Mouse (Mus musculus): ENCODE data around the gene Ppfia2. TPM values are rescaled to one million over a fixed set of nuclear protein-coding genes. Genes with fewer than 3 reads are reported as not detected.

The Ppfia2 gene
- polyA plus RNA-seq, 1 experiment = 34.3 TPM

DNA sequence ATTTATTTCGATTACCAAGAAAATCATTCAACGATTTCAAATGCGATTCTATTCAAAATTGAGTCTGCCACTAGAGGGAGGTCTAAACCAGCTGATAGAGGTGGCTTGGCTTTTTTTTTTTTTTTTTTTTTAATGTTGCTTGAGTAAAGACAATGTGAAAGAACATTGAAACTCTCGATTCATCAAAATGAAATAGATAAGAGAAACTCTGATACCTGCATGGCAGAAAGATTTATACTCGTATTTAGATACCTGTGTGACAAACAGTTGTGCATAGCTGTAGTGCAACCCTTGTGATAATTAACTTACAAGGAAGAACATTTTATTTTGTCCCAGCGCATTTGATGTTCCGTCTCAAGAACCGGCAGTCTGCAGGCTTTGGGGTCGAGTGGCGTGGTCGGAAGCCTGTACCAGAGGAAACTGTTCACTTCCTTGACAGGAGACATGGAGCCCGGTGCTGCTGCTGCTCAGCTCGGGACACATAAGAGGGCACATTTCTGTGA is 462.5 kb downstream of the Ppfia2 start:
- Histone ChIP-seq H3K27ac (ENCODE audit: insufficient read depth, low read length) (no peak overlapping the region), H3K4me3 (ENCODE audit: insufficient read depth, low read length) (no peak overlapping the region), H3K4me1 (ENCODE audit: control insufficient read depth, insufficient read depth, low read length) (no peaks in the 10 kb centered on the region; the same call in 1 of the 2 replicates)
- TF ChIP-seq CTCF (IDR thresholded peaks at IDR 0.05; ENCODE audit: extremely low read depth, insufficient read depth, low read length) (no peak), POLR2A (IDR thresholded peaks at IDR 0.05; ENCODE audit: extremely low read depth, insufficient read depth, low read length) (no peak)

DNA sequence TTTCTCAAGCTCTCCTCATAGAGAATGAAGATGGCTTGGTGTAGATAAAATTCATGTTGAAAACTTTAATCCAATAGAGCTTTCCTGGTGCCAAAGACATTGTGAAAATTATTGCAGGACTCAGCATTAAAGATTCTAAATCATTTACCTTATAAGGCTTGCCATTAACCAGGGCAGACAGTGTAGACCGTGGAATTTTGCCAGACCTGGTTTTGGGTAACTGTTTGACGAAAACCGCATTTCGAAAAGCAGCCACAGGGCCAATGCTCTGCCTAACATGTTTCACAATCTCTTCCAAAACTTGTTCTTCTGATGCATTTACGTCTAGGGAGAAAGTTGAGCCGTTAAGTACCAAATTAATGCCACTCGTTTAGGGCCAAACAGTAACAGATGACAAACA is 466.9 kb downstream of the Ppfia2 start:
- TF ChIP-seq CTCF (IDR thresholded peaks at IDR 0.05; ENCODE audit: extremely low read depth, insufficient read depth, low read length) (no peak), POLR2A (IDR thresholded peaks at IDR 0.05; ENCODE audit: extremely low read depth, insufficient read depth, low read length) (no peak)

GRCm38 (mm10) chr10:106938851-106939250 is 468.7 kb downstream of the Ppfia2 start:
- Histone ChIP-seq H3K27ac (ENCODE audit: insufficient read depth, low read length) (no peak overlapping the region), H3K4me3 (ENCODE audit: insufficient read depth, low read length) (no peak overlapping the region), H3K4me1 (ENCODE audit: control insufficient read depth, insufficient read depth, low read length) (no peaks in the 10 kb centered on the region)
- TF ChIP-seq CTCF (IDR thresholded peaks at IDR 0.05; ENCODE audit: extremely low read depth, insufficient read depth, low read length) = no peak
- TF ChIP-seq POLR2A (IDR thresholded peaks at IDR 0.05; ENCODE audit: extremely low read depth, insufficient read depth, low read length) = no peak

More for the DNA sequence above, 466.9 kb downstream of the Ppfia2 start:
- Histone ChIP-seq H3K27ac (ENCODE audit: insufficient read depth, low read length) (no peak overlapping the region), H3K4me3 (ENCODE audit: insufficient read depth, low read length) (no peak overlapping the region), H3K4me1 (ENCODE audit: control insufficient read depth, insufficient read depth, low read length) (no peaks in the 10 kb centered on the region)

- Histone ChIP-seq H3K4me1 (ENCODE audit: control insufficient read depth, insufficient read depth, low read length) (no peaks in the 10 kb centered on the region), H3K27ac (ENCODE audit: insufficient read depth, low read length) (no peak overlapping the region), H3K4me3 (ENCODE audit: insufficient read depth, low read length) (no peak overlapping the region)
- TF ChIP-seq CTCF (IDR thresholded peaks at IDR 0.05; ENCODE audit: extremely low read depth, insufficient read depth, low read length) (no peak), POLR2A (IDR thresholded peaks at IDR 0.05; ENCODE audit: extremely low read depth, insufficient read depth, low read length) (no peak)
These were observed 469.3 kb downstream of the Ppfia2 start for GRCm38 (mm10) chr10:106939441-106939840.

GRCm38 (mm10) chr10:106941380-106941779 is 471.2 kb downstream of the Ppfia2 start:
- TF ChIP-seq CTCF (IDR thresholded peaks at IDR 0.05; ENCODE audit: extremely low read depth, insufficient read depth, low read length) (no peak), POLR2A (IDR thresholded peaks at IDR 0.05; ENCODE audit: extremely low read depth, insufficient read depth, low read length) (no peak)
- H3K27ac ChIP-seq (ENCODE audit: insufficient read depth, low read length) = no peak overlapping the region
- H3K4me1 ChIP-seq (ENCODE audit: control insufficient read depth, insufficient read depth, low read length) = no peaks in the 10 kb centered on the region
- H3K4me3 ChIP-seq (ENCODE audit: insufficient read depth, low read length) = no peak overlapping the region

- no peaks in the 10 kb centered on the region for H3K4me1 ChIP-seq (ENCODE audit: control insufficient read depth, insufficient read depth, low read length)
- no peak for TF ChIP-seq POLR2A (IDR thresholded peaks at IDR 0.05; ENCODE audit: extremely low read depth, insufficient read depth, low read length)
- TF ChIP-seq CTCF (IDR thresholded peaks at IDR 0.05; ENCODE audit: extremely low read depth, insufficient read depth, low read length) = no peak
- H3K4me3 ChIP-seq (ENCODE audit: insufficient read depth, low read length) = no peak overlapping the region
- no peak overlapping the region for H3K27ac ChIP-seq (ENCODE audit: insufficient read depth, low read length)
These were observed 488.9 kb downstream of the Ppfia2 start for GRCm38 (mm10) chr10:106959026-106959425.

- Histone ChIP-seq H3K4me3 (ENCODE audit: insufficient read depth, low read length) (no peak overlapping the region), H3K27ac (ENCODE audit: insufficient read depth, low read length) (no peak overlapping the region), H3K4me1 (ENCODE audit: control insufficient read depth, insufficient read depth, low read length) (no peaks in the 10 kb centered on the region)
- TF ChIP-seq CTCF (IDR thresholded peaks at IDR 0.05; ENCODE audit: extremely low read depth, insufficient read depth, low read length) = no peak
- TF ChIP-seq POLR2A (IDR thresholded peaks at IDR 0.05; ENCODE audit: extremely low read depth, insufficient read depth, low read length) = no peak
These were observed 505.3 kb downstream of the Ppfia2 start for GRCm38 (mm10) chr10:106975193-106976141.

Data from cortical plate, adult 2 months (tissue).